Mouse (Mus musculus) kidney, embryonic 16.5 days (tissue): Measurements from ENCODE around the gene Ncoa5. TPM values are rescaled to one million over a fixed set of nuclear protein-coding genes. Genes with fewer than 3 reads are reported as not detected.

Experiments used
- ATAC-seq: fragments of 200-750 bp; cut with Nextera tagmentation; 2 replicates; pipeline ENCODE4 v1.8.0; 2017; ENCODE audit warnings: moderate TSS enrichment; ENCODE audit not compliant: low FRiP score, low TSS enrichment
- H3K27ac ChIP-seq: fragments of 300-500 bp; sonication (generic); 2 replicates; pipeline ENCODE4 v1.5.1; 2014; ENCODE audit warnings: low read length
- H3K27me3 ChIP-seq: fragments of 300-500 bp; sonication (generic); 2 replicates; pipeline ENCODE4 v1.6.1; 2014; ENCODE audit warnings: low read length, control low read depth, mixed read lengths; ENCODE audit not compliant: insufficient read depth
- H3K36me3 ChIP-seq: fragments of 300-500 bp; sonication (generic); 2 replicates; pipeline ENCODE4 v1.6.1; 2014; ENCODE audit warnings: low read length, control low read depth, mixed read lengths; ENCODE audit not compliant: insufficient read depth
- H3K4me1 ChIP-seq: fragments of 300-500 bp; sonication (generic); 2 replicates; pipeline ENCODE4 v1.6.1; 2014; ENCODE audit warnings: low read length, control low read depth, mixed read lengths; ENCODE audit not compliant: insufficient read depth
- H3K4me2 ChIP-seq: fragments of 300-500 bp; sonication (generic); replicated peaks from 2 replicates; pipeline ENCODE4 v1.6.1; 2014; ENCODE audit warnings: low read depth, low read length
- H3K4me3 ChIP-seq: fragments of 300-500 bp; sonication (generic); 2 replicates; pipeline ENCODE4 v1.5.1; 2014; ENCODE audit warnings: mild to moderate bottlenecking, low read length
- H3K9ac ChIP-seq: fragments of 300-500 bp; sonication (generic); replicated peaks from 2 replicates; pipeline ENCODE4 v1.6.1; 2014; ENCODE audit warnings: low read length
- H3K9me3 ChIP-seq: fragments of 300-500 bp; sonication (generic); 2 replicates; pipeline ENCODE4 v1.6.1; 2016; ENCODE audit warnings: low read length, control low read depth
- WGBS: fragments of 180-500 bp; shearing (Covaris S2); extraction: QIAGEN DNeasy Blood & Tissue Kit; methylation state at CpG from one replicate; pipeline ENCODE4 v1.1.7; 2014; 5-methylcytosine and 5-hydroxymethylcytosine counted together
- polyA plus RNA-seq: library from polyadenylated mRNA; unstranded; fragments of >200 nt; fragmentation: Nextera tagmentation; extraction: Ambion mirVana; gene quantifications from 2 replicates; pipeline ENCODE4 v1.2.1, GENCODE M21; 2015

Ncoa5 gene
- polyA plus RNA-seq, 1 experiment from 2014 or later = 69.8 TPM

DNA sequence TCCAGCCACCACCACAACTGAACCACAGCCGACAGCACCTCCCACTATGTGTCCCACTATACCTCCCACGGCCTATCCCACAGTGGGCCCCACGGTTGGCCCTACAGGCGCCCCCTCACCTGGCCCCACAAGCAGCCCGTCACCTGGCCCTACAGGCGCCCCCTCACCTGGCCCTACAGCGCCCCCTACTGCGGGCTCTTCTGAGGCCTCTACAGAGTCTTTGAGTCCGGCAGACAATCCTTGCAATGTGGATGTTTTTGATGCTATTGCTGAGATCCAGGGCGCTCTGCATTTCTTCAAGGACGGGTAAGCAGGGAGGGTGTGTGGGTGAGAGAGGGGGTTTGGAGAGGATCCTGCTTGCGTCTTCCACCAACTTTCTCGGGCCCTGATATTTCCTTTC, 82.2 kb downstream of the Ncoa5 start:
- no peak overlapping the region for H3K4me2 ChIP-seq
- 0 out of 2 replicates have a peak, but pooled peaks cover 4% of the 10 kb centered on the region for H3K9me3 ChIP-seq
- H3K4me3 ChIP-seq = no peak overlapping the region
- no peak overlapping the region for H3K27ac ChIP-seq
- H3K27me3 ChIP-seq = peaks cover 67% of the 10 kb centered on the region
- peaks cover 10% of the 10 kb centered on the region for H3K4me1 ChIP-seq
- ATAC-seq = no peak
- H3K9ac ChIP-seq = no peak overlapping the region
- H3K36me3 ChIP-seq = no peaks in the 10 kb centered on the region
- 33% methylated on average over 13 of the region's 13 CpGs for WGBS

DNA sequence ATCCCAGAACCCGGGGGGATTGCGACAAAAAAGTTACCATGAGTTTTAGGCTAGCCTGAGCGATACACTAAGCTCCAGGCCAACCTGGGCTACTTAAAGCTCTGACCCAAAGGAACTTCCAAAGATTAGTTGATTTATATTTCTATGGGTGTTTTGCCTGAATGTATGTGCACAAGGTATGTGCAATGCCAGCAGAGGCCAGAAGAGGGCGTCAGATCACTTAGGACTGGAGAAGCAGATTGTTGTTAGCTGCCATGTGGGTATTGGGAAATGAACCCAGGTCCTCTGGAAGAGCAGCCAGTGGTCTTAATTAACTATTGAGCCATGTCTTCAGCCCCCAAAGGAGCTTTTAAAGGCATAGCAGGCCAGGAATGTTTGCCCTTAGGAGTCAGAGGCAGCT, 82.9 kb downstream of the Ncoa5 start:
- 0 out of 2 replicates have a peak, but pooled peaks cover 4% of the 10 kb centered on the region for H3K9me3 ChIP-seq
- peaks cover 74% of the 10 kb centered on the region for H3K27me3 ChIP-seq
- peaks cover 10% of the 10 kb centered on the region for H3K4me1 ChIP-seq
- H3K27ac ChIP-seq = no peak overlapping the region
- no peaks in the 10 kb centered on the region for H3K36me3 ChIP-seq
- 80% methylated on average over 4 of the region's 4 CpGs for WGBS
- H3K4me3 ChIP-seq = no peak overlapping the region
- no peak for ATAC-seq
- no peak overlapping the region for H3K9ac ChIP-seq
- H3K4me2 ChIP-seq = no peak overlapping the region

DNA sequence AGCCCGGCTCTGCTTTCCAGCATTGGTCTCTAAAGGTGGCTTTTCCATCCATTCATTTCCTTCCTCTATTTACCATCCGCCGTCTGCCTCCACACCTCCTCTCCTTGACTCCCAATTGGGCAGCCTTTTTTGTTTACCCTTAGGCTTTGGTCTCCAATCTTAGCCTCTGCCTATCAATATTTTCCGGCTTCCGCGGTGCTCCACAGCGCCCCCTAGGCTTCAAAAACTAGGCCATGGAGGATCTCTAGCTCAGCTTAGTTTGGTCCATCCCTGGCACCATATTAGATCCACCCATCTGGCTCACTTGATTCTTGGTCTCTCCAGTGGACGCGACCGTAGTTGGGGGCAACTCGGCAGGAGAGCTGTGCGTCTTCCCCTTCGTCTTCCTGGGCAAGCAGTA, 84.2 kb downstream of the Ncoa5 start:
- no peak for ATAC-seq
- 0 out of 2 replicates have a peak, but pooled peaks cover 4% of the 10 kb centered on the region for H3K9me3 ChIP-seq
- no peak overlapping the region for H3K9ac ChIP-seq
- WGBS = 28% methylated on average over 13 of the region's 13 CpGs
- H3K4me1 ChIP-seq = peaks cover 10% of the 10 kb centered on the region
- no peak overlapping the region for H3K4me2 ChIP-seq
- H3K36me3 ChIP-seq = no peaks in the 10 kb centered on the region
- H3K27me3 ChIP-seq = peaks cover 74% of the 10 kb centered on the region
- no peak overlapping the region for H3K4me3 ChIP-seq
- H3K27ac ChIP-seq = no peak overlapping the region

Other genes starting within 250 kb of the Ncoa5 start
- gene Snx21, start 249.0 kb downstream of the Ncoa5 start, polyA plus RNA-seq = 22.7 and 25.2 TPM in 2 replicates
- gene Acot8, start 230.0 kb downstream of the Ncoa5 start, polyA plus RNA-seq = 27.3 and 30.8 TPM in 2 replicates
- 10.6 and 11.9 TPM in 2 replicates for gene Zswim3, start 229.8 kb downstream of the Ncoa5 start, polyA plus RNA-seq
- gene Zswim1, start 212.2 kb downstream of the Ncoa5 start, polyA plus RNA-seq = 21.7 and 22.3 TPM in 2 replicates
- not detected in 2 replicates for gene Spata25, start 206.3 kb downstream of the Ncoa5 start, polyA plus RNA-seq
- gene Ctsa, start 202.0 kb downstream of the Ncoa5 start, polyA plus RNA-seq = 206 and 211 TPM in 2 replicates
- 8.8 and 9.0 TPM in 2 replicates for gene Neurl2, start 201.4 kb downstream of the Ncoa5 start, polyA plus RNA-seq
- gene Pltp, start 177.2 kb downstream of the Ncoa5 start, polyA plus RNA-seq = 44.8 and 47.5 TPM in 2 replicates
- 74.9 and 79.7 TPM in 2 replicates for gene Pcif1, start 155.6 kb downstream of the Ncoa5 start, polyA plus RNA-seq
- 15.1 and 16.2 TPM in 2 replicates for gene Zfp335, start 123.1 kb downstream of the Ncoa5 start, polyA plus RNA-seq
- 2.5 and 3.2 TPM in 2 replicates for gene Mmp9, start 94.1 kb downstream of the Ncoa5 start, polyA plus RNA-seq
- 0.85 and 0.94 TPM in 2 replicates for gene Slc12a5, start 74.1 kb downstream of the Ncoa5 start, polyA plus RNA-seq
- gene Cd40, start 20.8 kb upstream of the Ncoa5 start, polyA plus RNA-seq = 9.3 and 12.5 TPM in 2 replicates
- not detected in 2 replicates for gene 1700025C18Rik, start 55.9 kb upstream of the Ncoa5 start, polyA plus RNA-seq
- 0.77 and 0.98 TPM in 2 replicates for gene Cdh22, start 200.0 kb upstream of the Ncoa5 start, polyA plus RNA-seq